Mouse (Mus musculus) thymus, adult 18-20 months (tissue): Measurements from ENCODE around the gene Leprot.

Source experiments
- DNase-seq, 2 experiments: peaks; one replicate each; pipeline ENCODE4 v3.0.0; 2022; ENCODE audit warnings: mixed read lengths in 2 of 2

The Leprot gene

GRCm38 (mm10) chr4:101647196-101647905 lies at the start of gene Leprot:
Gene Leprot, plus strand, starts transcription at chr4:101647718.
- DNase-seq: peak; percentile 81 to 88

- no peak for DNase-seq
Measured at GRCm38 (mm10) chr4:101601758-101602157, 45.8 kb upstream of the Leprot start.

- no peak for DNase-seq
Measured at GRCm38 (mm10) chr4:101603635-101604034, 43.9 kb upstream of the Leprot start.

GRCm38 (mm10) chr4:101616520-101616919 lies 31.0 kb upstream of the Leprot start:
- no peak for DNase-seq

GRCm38 (mm10) chr4:101617742-101618141 lies 29.8 kb upstream of the Leprot start:
- no peak for DNase-seq

GRCm38 (mm10) chr4:101620206-101620605 lies 27.3 kb upstream of the Leprot start:
- no peak for DNase-seq

- no peak for DNase-seq
Measured at GRCm38 (mm10) chr4:101621241-101621640, 26.3 kb upstream of the Leprot start.

GRCm38 (mm10) chr4:101625278-101625677 lies 22.2 kb upstream of the Leprot start:
- no peak for DNase-seq

GRCm38 (mm10) chr4:101635596-101635995 lies 11.9 kb upstream of the Leprot start:
- DNase-seq: no peak

- no peak for DNase-seq
Measured at GRCm38 (mm10) chr4:101637472-101637871, 10.0 kb upstream of the Leprot start.

- no peak for DNase-seq
Measured at GRCm38 (mm10) chr4:101640631-101641030, 6.9 kb upstream of the Leprot start.

- DNase-seq: no peak
Measured at GRCm38 (mm10) chr4:101642708-101643107, 4.8 kb upstream of the Leprot start.

- no peak for DNase-seq
Measured at GRCm38 (mm10) chr4:101643216-101643615, 4.3 kb upstream of the Leprot start.

- DNase-seq: no peak
Measured at GRCm38 (mm10) chr4:101646857-101647195, 692 bp upstream of the Leprot start.

- DNase-seq: no peak
Measured at GRCm38 (mm10) chr4:101647976-101648642, 591 bp downstream of the Leprot start.

- no peak for DNase-seq
Measured at GRCm38 (mm10) chr4:101648745-101649144, 1.2 kb downstream of the Leprot start.

- no peak for DNase-seq
Measured at GRCm38 (mm10) chr4:101650961-101651360, 3.4 kb downstream of the Leprot start.

- no peak for DNase-seq
Measured at GRCm38 (mm10) chr4:101654256-101654655, 6.7 kb downstream of the Leprot start.

GRCm38 (mm10) chr4:101654788-101655414 lies 7.4 kb downstream of the Leprot start:
- DNase-seq: no peak

GRCm38 (mm10) chr4:101655415-101655790 lies 7.9 kb downstream of the Leprot start:
- DNase-seq: no peak

GRCm38 (mm10) chr4:101656056-101656455 lies 8.5 kb downstream of the Leprot start:
- DNase-seq: no peak

GRCm38 (mm10) chr4:101656956-101657570 lies 9.5 kb downstream of the Leprot start:
- no peak for DNase-seq

GRCm38 (mm10) chr4:101664160-101664750 lies 16.7 kb downstream of the Leprot start:
- no peak for DNase-seq
